Mouse (Mus musculus) embryo, embryonic 11 days (tissue): ENCODE measurements around the gene Nrtn.
A peak's percentile ranks its signal among the peaks of the same experiment; 100 is the strongest.

Source experiments
- DNase-seq: peaks from one replicate; pipeline ENCODE4 v3.0.0-alpha.2; 2015

The Nrtn gene

GRCm38 (mm10) chr17:56762769-56763731, 5.7 kb upstream of the Nrtn start:
- peak; percentile 54 for DNase-seq

GRCm38 (mm10) chr17:56761991-56762410, 4.7 kb upstream of the Nrtn start:
- DNase-seq = peak; percentile 96

GRCm38 (mm10) chr17:56761077-56761476, 3.7 kb upstream of the Nrtn start:
- DNase-seq = no peak

GRCm38 (mm10) chr17:56759261-56759660, 1.9 kb upstream of the Nrtn start:
- DNase-seq = peak; percentile 58

- peak; percentile 69 for DNase-seq
Measured at GRCm38 (mm10) chr17:56758132-56758531, 802 bp upstream of the Nrtn start.

GRCm38 (mm10) chr17:56756703-56757399, 479 bp downstream of the Nrtn start:
- DNase-seq = peak; percentile 38

- DNase-seq = peak; percentile 20
Measured at GRCm38 (mm10) chr17:56754271-56755185, 2.8 kb downstream of the Nrtn start.

- DNase-seq = no peak
Measured at GRCm38 (mm10) chr17:56753452-56753851, 3.9 kb downstream of the Nrtn start.

GRCm38 (mm10) chr17:56751404-56752072, 5.8 kb downstream of the Nrtn start:
- peak; percentile 81 for DNase-seq

GRCm38 (mm10) chr17:56744173-56744572, 13.2 kb downstream of the Nrtn start:
- DNase-seq = no peak

- no peak for DNase-seq
Measured at GRCm38 (mm10) chr17:56740788-56741160, 16.6 kb downstream of the Nrtn start.

GRCm38 (mm10) chr17:56740118-56740787, 17.1 kb downstream of the Nrtn start:
- no peak for DNase-seq

GRCm38 (mm10) chr17:56738221-56738620, 19.1 kb downstream of the Nrtn start:
- no peak for DNase-seq

GRCm38 (mm10) chr17:56736534-56736933, 20.8 kb downstream of the Nrtn start:
- no peak for DNase-seq

GRCm38 (mm10) chr17:56729656-56730055, 27.7 kb downstream of the Nrtn start:
- DNase-seq = no peak

GRCm38 (mm10) chr17:56729151-56729550, 28.2 kb downstream of the Nrtn start:
- no peak for DNase-seq

GRCm38 (mm10) chr17:56728117-56728516, 29.2 kb downstream of the Nrtn start:
- no peak for DNase-seq

GRCm38 (mm10) chr17:56727659-56728058, 29.7 kb downstream of the Nrtn start:
- peak; percentile 44 for DNase-seq

- peak; percentile 47 for DNase-seq
Measured at GRCm38 (mm10) chr17:56727029-56727649, 30.2 kb downstream of the Nrtn start.

GRCm38 (mm10) chr17:56723419-56724161, 33.7 kb downstream of the Nrtn start:
- DNase-seq = no peak
